Mouse (Mus musculus): ENCODE data around the gene Dnah12. TPM values are rescaled to one million over a fixed set of nuclear protein-coding genes. Genes with fewer than 3 reads are reported as not detected.

Dnah12 gene
- polyA plus RNA-seq, 1 experiment from 2014 or later = 0.09 TPM

DNA sequence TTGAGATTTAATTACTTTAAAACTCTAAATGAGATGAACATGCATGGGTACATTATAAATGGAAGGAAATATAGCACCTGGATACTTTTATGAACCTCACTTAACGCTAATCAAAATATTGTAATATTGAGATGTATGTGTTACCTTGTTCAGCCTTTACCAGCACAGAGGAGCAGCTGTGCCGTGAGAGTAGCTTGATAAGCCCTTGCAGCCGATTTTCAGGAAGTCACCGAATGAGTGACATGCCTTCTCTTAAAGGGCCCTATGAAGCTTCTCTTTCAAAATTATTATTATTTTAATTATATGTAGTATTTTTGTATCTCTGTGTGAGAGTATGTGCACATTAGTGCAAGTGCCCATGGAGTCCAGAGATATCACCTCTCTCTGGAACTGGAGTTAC is 75.1 kb downstream of the Dnah12 start:
- no peaks in the 10 kb centered on the region for H3K4me1 ChIP-seq
- H3K4me2 ChIP-seq (replicated peaks) = no peak overlapping the region
- H3K4me3 ChIP-seq = no peak overlapping the region
- no peak overlapping the region for H3K9ac ChIP-seq (replicated peaks)
- ATAC-seq (replicated peaks) = no peak
- no peaks in the 10 kb centered on the region for H3K9me3 ChIP-seq
- WGBS = 89% methylated on average over 4 of the region's 4 CpGs
- no peaks in the 10 kb centered on the region for H3K27me3 ChIP-seq
- H3K27ac ChIP-seq (replicated peaks) = no peak overlapping the region
- no peaks in the 10 kb centered on the region for H3K36me3 ChIP-seq

DNA sequence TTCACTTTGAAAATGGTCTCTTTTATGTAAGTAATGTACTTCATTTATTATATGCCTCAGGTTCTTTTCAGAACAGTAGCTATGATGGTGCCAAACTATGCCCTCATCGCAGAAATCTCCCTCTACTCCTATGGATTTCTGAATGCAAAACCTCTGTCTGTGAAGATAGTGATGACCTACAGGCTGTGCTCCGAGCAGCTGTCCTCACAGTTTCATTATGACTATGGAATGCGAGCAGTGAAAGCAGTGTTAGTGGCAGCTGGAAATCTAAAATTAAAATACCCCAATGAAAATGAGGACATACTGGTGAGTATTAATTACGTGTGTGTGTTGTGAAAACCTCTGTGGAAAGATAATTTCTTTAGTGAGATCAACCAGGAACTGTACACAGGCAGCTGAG is 80.5 kb downstream of the Dnah12 start:
- H3K4me3 ChIP-seq = no peak overlapping the region
- no peaks in the 10 kb centered on the region for H3K27me3 ChIP-seq
- ATAC-seq (replicated peaks) = no peak
- no peak overlapping the region for H3K9ac ChIP-seq (replicated peaks)
- no peaks in the 10 kb centered on the region for H3K9me3 ChIP-seq
- 76% methylated on average over 4 of the region's 4 CpGs for WGBS
- H3K27ac ChIP-seq (replicated peaks) = no peak overlapping the region
- H3K4me2 ChIP-seq (replicated peaks) = no peak overlapping the region
- H3K36me3 ChIP-seq = no peaks in the 10 kb centered on the region
- no peaks in the 10 kb centered on the region for H3K4me1 ChIP-seq

DNA sequence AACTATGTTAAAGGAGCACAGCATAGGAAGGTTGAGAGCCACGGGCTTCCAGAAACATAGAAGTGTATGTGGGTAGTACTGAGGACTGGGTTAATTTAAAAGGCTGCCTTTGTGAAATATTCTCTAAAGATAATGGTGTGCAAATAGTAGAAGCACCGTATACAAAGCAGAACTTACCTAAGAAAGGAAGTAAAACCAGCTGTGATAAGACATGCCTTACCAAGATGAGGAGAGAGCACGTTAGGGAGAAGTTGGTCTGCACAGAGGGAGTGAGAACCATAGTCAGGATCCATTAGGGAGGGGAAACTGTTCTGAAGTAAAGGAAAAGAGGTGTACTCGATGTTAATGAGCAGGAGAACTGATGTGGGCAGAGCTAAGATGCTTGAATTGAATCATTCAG is 90.7 kb downstream of the Dnah12 start:
- Histone ChIP-seq H3K36me3 (no peaks in the 10 kb centered on the region), H3K9ac (replicated peaks) (no peak overlapping the region), H3K27me3 (no peaks in the 10 kb centered on the region), H3K27ac (replicated peaks) (no peak overlapping the region), H3K4me1 (no peaks in the 10 kb centered on the region), H3K9me3 (no peaks in the 10 kb centered on the region), H3K4me2 (replicated peaks) (no peak overlapping the region), H3K4me3 (no peak overlapping the region)
- 68% methylated on average over 4 of the region's 4 CpGs for WGBS
- no peak for ATAC-seq (replicated peaks)

DNA sequence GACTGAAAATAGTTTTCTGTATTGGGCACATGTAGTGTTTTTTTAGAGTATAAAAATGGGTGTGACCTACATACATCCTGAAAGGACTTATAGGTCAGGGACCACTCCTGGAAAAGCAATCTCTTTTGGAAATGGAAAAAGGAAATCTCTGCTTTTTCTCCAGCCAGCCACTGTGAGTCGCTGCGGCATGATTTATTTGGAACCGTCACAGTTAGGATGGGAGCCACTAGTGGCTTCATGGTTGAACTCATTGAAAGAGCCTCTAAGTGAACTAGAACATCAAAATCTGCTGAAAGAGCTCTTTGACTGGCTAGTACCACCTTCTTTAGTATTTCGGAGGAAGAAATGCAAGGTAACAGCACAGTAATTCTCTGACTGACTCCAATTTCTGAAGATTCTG is 92.6 kb downstream of the Dnah12 start:
- H3K9me3 ChIP-seq = no peaks in the 10 kb centered on the region
- no peak for ATAC-seq (replicated peaks)
- no peak overlapping the region for H3K4me2 ChIP-seq (replicated peaks)
- WGBS = 53% methylated on average over 4 of the region's 4 CpGs
- H3K36me3 ChIP-seq = no peaks in the 10 kb centered on the region
- H3K27me3 ChIP-seq = no peaks in the 10 kb centered on the region
- H3K9ac ChIP-seq (replicated peaks) = no peak overlapping the region
- H3K4me3 ChIP-seq = no peak overlapping the region
- H3K4me1 ChIP-seq = no peaks in the 10 kb centered on the region
- H3K27ac ChIP-seq (replicated peaks) = no peak overlapping the region

DNA sequence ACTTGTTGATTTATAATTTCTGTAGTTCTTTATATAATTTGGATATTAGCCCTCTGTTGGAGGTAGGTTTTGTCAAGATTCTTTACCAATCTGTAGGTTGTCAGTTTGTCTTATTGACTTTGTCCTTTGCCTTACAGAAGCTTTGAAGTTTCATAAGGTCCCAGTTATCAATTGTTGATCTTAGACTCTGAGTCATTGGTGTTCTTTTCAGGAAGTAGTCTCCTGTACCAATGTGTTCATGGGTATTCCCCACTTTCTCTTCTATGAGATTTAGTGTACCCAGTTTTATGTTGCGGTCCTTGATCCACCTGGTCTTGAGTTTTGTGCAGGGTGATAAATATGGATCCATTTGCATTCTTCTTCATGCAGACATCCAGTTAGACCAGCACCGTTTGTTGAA is 101.4 kb downstream of the Dnah12 start:
- Histone ChIP-seq H3K4me2 (replicated peaks) (no peak overlapping the region), H3K9ac (replicated peaks) (no peak overlapping the region), H3K4me3 (no peak overlapping the region), H3K4me1 (no peaks in the 10 kb centered on the region), H3K36me3 (no peaks in the 10 kb centered on the region), H3K9me3 (no peaks in the 10 kb centered on the region), H3K27me3 (no peaks in the 10 kb centered on the region), H3K27ac (replicated peaks) (no peak overlapping the region)
- ATAC-seq (replicated peaks) = no peak
- 93% methylated on average over 2 of the region's 2 CpGs for WGBS

DNA sequence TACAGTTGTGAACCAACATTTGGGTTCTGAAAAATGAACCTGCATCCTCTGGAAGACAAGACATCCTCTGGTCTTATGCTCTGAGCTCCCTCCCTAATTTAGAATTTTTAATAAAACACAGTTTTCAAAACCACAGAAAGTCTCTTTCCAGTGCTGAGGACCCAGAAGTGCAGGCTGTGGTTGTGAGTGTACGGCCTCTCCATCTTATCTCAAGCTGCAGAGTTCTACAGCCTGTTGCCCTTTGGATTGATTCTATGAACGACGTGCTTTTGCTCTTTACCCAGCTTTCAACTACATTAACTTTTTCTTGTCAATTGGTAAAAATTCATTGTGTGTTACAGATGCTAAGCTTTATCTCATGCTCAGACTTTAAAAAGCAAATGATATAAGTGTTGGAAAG is 105.3 kb downstream of the Dnah12 start:
- no peak for ATAC-seq (replicated peaks)
- Histone ChIP-seq H3K4me1 (no peaks in the 10 kb centered on the region), H3K4me3 (no peak overlapping the region), H3K9ac (replicated peaks) (no peak overlapping the region), H3K9me3 (no peaks in the 10 kb centered on the region), H3K27ac (replicated peaks) (no peak overlapping the region), H3K4me2 (replicated peaks) (no peak overlapping the region), H3K36me3 (no peaks in the 10 kb centered on the region), H3K27me3 (no peaks in the 10 kb centered on the region)
- WGBS = 92% methylated on average over 3 of the region's 3 CpGs

DNA sequence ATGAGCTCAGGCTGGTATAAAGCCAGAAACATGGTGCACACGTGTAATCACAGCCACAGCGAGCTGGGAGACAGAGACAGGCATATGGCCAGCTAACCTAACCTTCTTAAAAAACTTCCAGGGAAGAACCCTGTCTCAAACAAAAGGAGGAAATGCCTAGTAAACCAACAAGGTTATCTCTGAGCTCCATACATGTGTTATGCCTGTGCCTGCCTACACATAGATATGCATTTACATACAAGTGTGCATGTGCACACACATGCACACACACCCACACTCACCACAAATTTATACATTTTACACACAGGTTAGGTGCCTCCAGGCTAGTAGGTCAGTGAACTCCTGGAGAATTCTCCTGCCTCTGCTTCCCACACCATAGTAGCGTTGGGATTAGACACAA is 106.2 kb downstream of the Dnah12 start:
- H3K9me3 ChIP-seq = no peaks in the 10 kb centered on the region
- H3K9ac ChIP-seq (replicated peaks) = no peak overlapping the region
- ATAC-seq (replicated peaks) = no peak
- no peaks in the 10 kb centered on the region for H3K36me3 ChIP-seq
- WGBS = 81% methylated on average over 3 of the region's 3 CpGs
- no peaks in the 10 kb centered on the region for H3K4me1 ChIP-seq
- no peak overlapping the region for H3K4me2 ChIP-seq (replicated peaks)
- H3K27ac ChIP-seq (replicated peaks) = no peak overlapping the region
- H3K27me3 ChIP-seq = no peaks in the 10 kb centered on the region
- H3K4me3 ChIP-seq = no peak overlapping the region

DNA sequence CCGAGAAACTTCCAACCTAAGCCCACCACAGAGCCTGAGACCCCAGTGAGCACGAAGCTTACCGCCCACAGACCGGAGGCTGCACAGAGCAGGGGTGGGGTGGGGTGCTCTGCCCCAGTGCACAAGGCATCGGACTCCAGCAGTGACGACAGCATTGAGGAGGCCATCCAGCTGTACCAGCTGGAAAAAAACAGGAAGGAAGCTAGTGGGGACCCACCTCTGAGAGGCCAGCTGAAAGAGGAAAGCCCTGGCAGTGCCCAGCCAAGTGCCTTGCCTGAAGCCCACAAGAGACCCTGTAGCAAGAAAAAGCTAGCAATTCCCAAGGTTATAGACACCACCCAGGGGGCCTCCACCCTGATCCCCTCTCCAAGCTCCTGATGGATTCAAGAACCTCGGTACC is 112.4 kb downstream of the Dnah12 start:
- Histone ChIP-seq H3K9me3 (no peaks in the 10 kb centered on the region), H3K4me1 (no peaks in the 10 kb centered on the region), H3K27me3 (no peaks in the 10 kb centered on the region), H3K4me2 (replicated peaks) (no peak overlapping the region), H3K36me3 (no peaks in the 10 kb centered on the region), H3K4me3 (no peak overlapping the region), H3K27ac (replicated peaks) (no peak overlapping the region), H3K9ac (replicated peaks) (no peak overlapping the region)
- 86% methylated on average over 7 of the region's 7 CpGs for WGBS
- no peak for ATAC-seq (replicated peaks)

DNA sequence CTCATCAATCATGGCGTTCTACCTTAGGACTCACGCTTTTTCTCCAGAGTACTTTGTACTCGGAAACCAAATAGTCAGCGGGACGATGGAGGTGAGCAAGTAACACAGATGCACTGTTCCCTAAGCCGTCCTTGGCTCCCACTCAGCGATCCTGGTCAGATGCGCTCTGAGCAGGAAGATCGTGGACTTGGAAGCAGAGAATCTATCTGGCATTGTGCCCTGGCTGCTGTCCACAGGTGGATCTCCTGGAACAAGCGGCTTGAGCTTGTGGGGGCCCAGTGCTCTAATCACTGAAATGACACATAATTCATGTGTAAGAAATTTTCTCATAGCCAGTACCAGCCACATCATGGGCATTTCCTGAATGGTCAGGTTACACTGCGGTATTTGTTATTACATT is 119.7 kb downstream of the Dnah12 start:
- no peak overlapping the region for H3K4me2 ChIP-seq (replicated peaks)
- H3K9ac ChIP-seq (replicated peaks) = no peak overlapping the region
- H3K27ac ChIP-seq (replicated peaks) = no peak overlapping the region
- no peaks in the 10 kb centered on the region for H3K27me3 ChIP-seq
- H3K4me1 ChIP-seq = no peaks in the 10 kb centered on the region
- H3K9me3 ChIP-seq = no peaks in the 10 kb centered on the region
- no peak for ATAC-seq (replicated peaks)
- no peak overlapping the region for H3K4me3 ChIP-seq
- H3K36me3 ChIP-seq = no peaks in the 10 kb centered on the region
- 87% methylated on average over 11 of the region's 11 CpGs for WGBS

DNA sequence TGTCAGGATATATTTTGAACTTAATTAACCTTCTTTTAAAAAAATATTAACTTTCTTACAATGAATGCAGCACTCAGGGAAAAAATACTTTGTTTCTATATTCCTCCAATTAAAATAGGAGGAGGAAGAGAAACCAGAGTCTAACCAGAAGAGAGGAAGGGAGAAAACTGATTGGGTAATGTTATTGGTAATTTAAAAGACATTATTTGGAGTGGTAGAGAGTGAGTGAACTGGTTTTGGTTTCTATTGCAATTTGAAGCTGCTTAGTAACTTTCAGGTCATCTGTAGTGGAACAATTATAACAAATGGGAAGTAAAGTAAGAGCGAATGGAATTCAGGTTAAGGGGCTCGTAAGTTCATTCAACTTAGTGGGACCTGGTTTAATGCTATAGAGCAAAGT is 120.8 kb downstream of the Dnah12 start:
- Histone ChIP-seq H3K4me3 (no peak overlapping the region), H3K27me3 (no peaks in the 10 kb centered on the region), H3K27ac (replicated peaks) (no peak overlapping the region), H3K4me2 (replicated peaks) (no peak overlapping the region), H3K9ac (replicated peaks) (no peak overlapping the region), H3K4me1 (no peaks in the 10 kb centered on the region), H3K9me3 (no peaks in the 10 kb centered on the region), H3K36me3 (no peaks in the 10 kb centered on the region)
- no peak for ATAC-seq (replicated peaks)
- WGBS = 93% methylated on average over 2 of the region's 2 CpGs

DNA sequence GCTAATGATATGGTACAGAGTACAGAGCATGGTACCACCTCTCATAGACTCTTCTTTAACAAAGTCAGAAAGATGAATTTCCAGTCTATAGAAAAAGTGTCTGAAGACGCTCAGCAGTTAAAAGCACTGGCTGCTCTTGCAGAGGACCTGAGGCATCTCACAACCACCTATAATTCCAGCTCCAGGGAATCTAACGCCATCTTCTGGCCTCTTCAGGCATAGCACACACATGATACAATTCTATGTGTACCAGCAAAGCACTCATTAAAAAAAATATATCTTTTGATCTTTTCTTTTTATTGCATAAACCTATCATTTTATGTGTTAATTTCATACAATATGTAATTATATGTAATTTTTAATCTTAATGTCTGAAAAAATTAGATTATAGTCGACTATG is 121.8 kb downstream of the Dnah12 start:
- Histone ChIP-seq H3K9ac (replicated peaks) (no peak overlapping the region), H3K27ac (replicated peaks) (no peak overlapping the region), H3K9me3 (no peaks in the 10 kb centered on the region), H3K27me3 (no peaks in the 10 kb centered on the region), H3K4me3 (no peak overlapping the region), H3K36me3 (no peaks in the 10 kb centered on the region), H3K4me2 (replicated peaks) (no peak overlapping the region), H3K4me1 (no peaks in the 10 kb centered on the region)
- no peak for ATAC-seq (replicated peaks)
- 45% methylated on average over 3 of the region's 3 CpGs for WGBS

DNA sequence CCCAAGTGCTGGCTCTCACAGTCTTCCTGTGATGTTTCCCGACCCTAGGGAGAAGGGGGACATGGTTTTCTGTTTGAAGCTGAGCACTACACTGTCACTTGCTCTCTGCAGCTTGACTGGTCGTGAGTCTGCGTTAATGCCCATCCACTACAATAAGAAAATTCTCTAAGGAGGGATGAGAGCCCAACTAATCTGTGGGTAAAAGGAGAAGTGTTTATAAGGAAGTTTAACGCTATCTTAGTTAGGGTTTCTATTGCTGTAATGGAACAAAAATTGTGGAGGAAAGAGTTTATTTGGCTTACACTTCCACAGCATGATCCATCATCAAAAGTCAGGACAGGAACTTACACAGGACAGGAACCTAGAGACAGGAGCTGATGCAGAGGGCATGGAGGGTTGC is 123.7 kb downstream of the Dnah12 start:
- H3K27ac ChIP-seq (replicated peaks) = no peak overlapping the region
- 76% methylated on average over 4 of the region's 4 CpGs for WGBS
- H3K9ac ChIP-seq (replicated peaks) = no peak overlapping the region
- H3K4me1 ChIP-seq = no peaks in the 10 kb centered on the region
- no peak for ATAC-seq (replicated peaks)
- H3K27me3 ChIP-seq = no peaks in the 10 kb centered on the region
- no peak overlapping the region for H3K4me2 ChIP-seq (replicated peaks)
- H3K36me3 ChIP-seq = no peaks in the 10 kb centered on the region
- no peaks in the 10 kb centered on the region for H3K9me3 ChIP-seq
- no peak overlapping the region for H3K4me3 ChIP-seq

DNA sequence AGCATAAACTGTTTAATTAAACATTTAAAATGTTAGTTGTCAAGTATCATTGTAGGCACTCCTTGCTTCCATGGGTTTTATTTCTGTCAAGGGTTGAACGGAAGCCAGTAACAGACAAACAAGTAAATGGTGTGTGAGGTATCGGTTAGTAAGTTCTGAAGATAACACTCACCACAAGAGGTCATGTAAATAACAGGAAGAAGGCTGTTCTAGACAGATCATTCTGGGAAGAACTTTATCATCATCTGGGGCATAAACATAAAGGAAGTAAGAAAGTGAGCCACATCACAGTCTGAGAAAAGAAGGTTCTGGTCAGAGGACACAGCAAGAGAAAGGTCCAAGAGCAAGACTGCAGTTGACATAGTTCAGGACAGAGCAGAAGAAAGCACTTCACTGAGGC is 132.9 kb downstream of the Dnah12 start:
- Histone ChIP-seq H3K27me3 (no peaks in the 10 kb centered on the region), H3K4me1 (no peaks in the 10 kb centered on the region), H3K9ac (replicated peaks) (no peak overlapping the region), H3K36me3 (no peaks in the 10 kb centered on the region), H3K27ac (replicated peaks) (no peak overlapping the region), H3K4me2 (replicated peaks) (no peak overlapping the region), H3K4me3 (no peak overlapping the region), H3K9me3 (no peaks in the 10 kb centered on the region)
- WGBS = 93% methylated on average over 2 of the region's 2 CpGs
- no peak for ATAC-seq (replicated peaks)

DNA sequence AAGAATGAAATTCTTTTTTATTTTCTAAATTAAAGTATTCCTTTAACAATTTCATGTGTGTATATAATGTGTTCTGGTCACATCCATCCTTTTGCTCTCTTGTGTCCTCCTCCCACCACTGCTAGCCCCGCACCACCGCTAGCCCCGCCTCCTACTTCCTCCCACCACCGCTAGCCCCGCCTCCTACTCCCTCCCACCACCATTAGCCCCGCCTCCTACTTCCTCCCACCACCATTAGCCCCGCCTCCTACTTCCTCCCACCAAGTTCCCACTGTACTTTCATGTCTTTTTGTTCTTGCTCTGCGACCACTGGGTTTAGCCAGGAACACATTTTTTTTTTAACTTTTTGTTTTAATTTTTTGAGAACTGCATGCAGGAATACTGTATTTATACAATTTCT is 160.0 kb downstream of the Dnah12 start:
- H3K4me1 ChIP-seq = no peaks in the 10 kb centered on the region
- H3K9ac ChIP-seq (replicated peaks) = no peak overlapping the region
- H3K27ac ChIP-seq (replicated peaks) = no peak overlapping the region
- 84% methylated on average over 8 of the region's 8 CpGs for WGBS
- no peak overlapping the region for H3K4me2 ChIP-seq (replicated peaks)
- ATAC-seq (replicated peaks) = no peak
- no peaks in the 10 kb centered on the region for H3K36me3 ChIP-seq
- no peak overlapping the region for H3K4me3 ChIP-seq
- no peaks in the 10 kb centered on the region for H3K27me3 ChIP-seq
- H3K9me3 ChIP-seq = no peaks in the 10 kb centered on the region

Data from forebrain, embryonic 15.5 days (tissue).